Mouse (Mus musculus): ENCODE data around the gene Mroh8.

GRCm38 (mm10) chr2:157203026-157203425 is 76.3 kb downstream of the Mroh8 start:
- no peak for TF ChIP-seq CTCF (IDR thresholded peaks at IDR 0.05; ENCODE audit: low read depth, low read length)
- TF ChIP-seq GATA1 (IDR thresholded peaks at IDR 0.05; ENCODE audit: borderline replicate concordance, low read length) = no peak
- no peak for TF ChIP-seq POLR2AphosphoS5 (IDR thresholded peaks at IDR 0.05; ENCODE audit: insufficient replicate concordance, low read depth, low read length)

Measured in G1E (cell line).